9 mouse cellular contexts compared by ENCODE assay signal in genomic region chr2:101882998-101883397, GRCm38 (mm10). TPM values are rescaled to one million over a fixed set of nuclear protein-coding genes. Genes with fewer than 3 reads are reported as not detected.
DNase-seq lines count a peak whose midpoint lies in the region; ATAC-seq and TF ChIP-seq lines count a peak whose summit lies in the region.
"Had no signal": no experiment of that assay in that cellular context is flagged by ENCODE, and none has a peak within 500 bp of the region (broad histone marks: within the 10 kb centered on the region; RNA-seq: fewer than 3 reads in every experiment).

Gene Prr5l (minus strand): TSS chr2:101883027.

- no peaks in the 10 kb centered on the region for H3K36me3 ChIP-seq in forebrain, embryonic 10.5 days (replicated peaks)
- H3K36me3 ChIP-seq in forebrain, embryonic 16.5 days (ENCODE audit: control insufficient read depth, insufficient read depth): no peaks in the 10 kb centered on the region
- H3K36me3 ChIP-seq in testis, adult 2 months (ENCODE audit: control insufficient read depth, insufficient read depth, low read length): no peaks in the 10 kb centered on the region
- H3K36me3 ChIP-seq: liver, embryonic 12.5 days had no signal

- H3K9me3 ChIP-seq in forebrain, embryonic 10.5 days: no peaks in the 10 kb centered on the region
- no peaks in the 10 kb centered on the region for H3K9me3 ChIP-seq in forebrain, embryonic 16.5 days (ENCODE audit: control insufficient read depth, low read length)
- H3K9me3 ChIP-seq: liver, embryonic 12.5 days had no signal

- WGBS in forebrain, embryonic 10.5 days: 60% methylated on average over 3 of the region's 3 CpGs
- WGBS in forebrain, embryonic 16.5 days: 51% methylated on average over 3 of the region's 3 CpGs

- no peak within 1 kb of the TSS for H3K4me2 ChIP-seq in forebrain, embryonic 16.5 days (ENCODE audit: low read length)
- H3K4me2 ChIP-seq: liver, embryonic 12.5 days had no signal

- peaks cover 10% of the 10 kb centered on the region; the same call in 1 of the 2 replicates for H3K27me3 ChIP-seq in forebrain, embryonic 10.5 days (ENCODE audit: poor library complexity, severe bottlenecking)
- no peaks in the 10 kb centered on the region for H3K27me3 ChIP-seq in forebrain, embryonic 16.5 days (replicated peaks; ENCODE audit: control insufficient read depth, insufficient read depth, low read length)
- H3K27me3 ChIP-seq in testis, adult 2 months (ENCODE audit: control insufficient read depth, insufficient read depth, low read length): no peaks in the 10 kb centered on the region

- TF ChIP-seq CTCF in testis, adult 2 months (IDR thresholded peaks at IDR 0.05; ENCODE audit: control insufficient read depth, insufficient read depth, insufficient replicate concordance, low read depth, low read length): no peak

- TF ChIP-seq POLR2A in testis, adult 2 months (IDR thresholded peaks at IDR 0.05; ENCODE audit: control insufficient read depth, low read depth, low read length): no peak

- no peak within 1 kb of the TSS for H3K27ac ChIP-seq in forebrain, embryonic 10.5 days
- H3K27ac ChIP-seq in forebrain, embryonic 16.5 days (ENCODE audit: low read length): no peak within 1 kb of the TSS
- H3K27ac ChIP-seq in testis, adult 2 months (ENCODE audit: control insufficient read depth, insufficient read depth, low read depth, low read length): 0 out of 2 replicates have a peak within 1 kb of the TSS, but pooled peaks have one; percentile 39
- H3K27ac ChIP-seq: liver, embryonic 12.5 days had no signal

- no peak within 1 kb of the TSS for H3K4me3 ChIP-seq in forebrain, embryonic 10.5 days
- H3K4me3 ChIP-seq in forebrain, embryonic 16.5 days (replicated peaks; ENCODE audit: low read length): no peak within 1 kb of the TSS
- H3K4me3 ChIP-seq in testis, adult 2 months (ENCODE audit: control insufficient read depth, low read depth, low read length): no peak within 1 kb of the TSS
- H3K4me3 ChIP-seq: liver, embryonic 12.5 days had no signal

- DNase-seq in forebrain, embryonic 10.5 days (ENCODE audit: extremely low spot score, low spot score): no peak
- DNase-seq in layer of hippocampus, adult 9-11 months: peak; percentile 77
- DNase-seq in layer of hippocampus, postnatal 36 days: no peak
- DNase-seq in testis, postnatal 10 days (ENCODE audit: low spot score): no peak
- peak; percentile 60 for DNase-seq in telencephalon, adult 2 months (ENCODE audit: low read depth, low spot score)
- no peak for DNase-seq in thymus, adult 18-20 months

- H3K4me1 ChIP-seq in forebrain, embryonic 10.5 days: peaks cover 15% of the 10 kb centered on the region
- peaks cover 11% of the 10 kb centered on the region for H3K4me1 ChIP-seq in forebrain, embryonic 16.5 days (replicated peaks; ENCODE audit: control insufficient read depth, insufficient read depth, low read length)
- peaks cover 4% of the 10 kb centered on the region for H3K4me1 ChIP-seq in testis, adult 2 months (ENCODE audit: control insufficient read depth, insufficient read depth, low read length)

- ATAC-seq in forebrain, embryonic 16.5 days: no peak
- ATAC-seq: liver, embryonic 12.5 days had no signal

- no peak within 1 kb of the TSS for H3K9ac ChIP-seq in forebrain, embryonic 16.5 days (replicated peaks; ENCODE audit: low read depth, low read length)
- H3K9ac ChIP-seq: liver, embryonic 12.5 days had no signal

RNA-seq across cellular contexts. Expression of gene Prr5l, which starts in this region (rescaled TPM):
- polyA plus RNA-seq in forebrain, embryonic 10.5 days (2016; fragmentation: Nextera tagmentation; extraction: Ambion mirVana): 24.4 and 25.4 TPM in 2 replicates
- polyA plus RNA-seq in forebrain, embryonic 16.5 days (2015; fragmentation: Nextera tagmentation; extraction: Ambion mirVana): 5.5 and 6.6 TPM in 2 replicates
- total RNA-seq in layer of hippocampus, postnatal 36 days (2021): 10 to 100 TPM in 1 of 2 experiments, 1 to 10 TPM in 1; 8.6 to 10.7 TPM
- polyA plus RNA-seq in testis, adult 2 months (2012; rRNA removed): 1.1 and 1.3 TPM in 2 replicates

Comparison
In these comparisons a context has a peak if more than half of its experiments do, and no peak if none do; other contexts are left out.
1. DNase-seq: peak in layer of hippocampus, adult 9-11 months (single experiment) and telencephalon, adult 2 months (single experiment); none in forebrain, embryonic 10.5 days (single experiment), layer of hippocampus, postnatal 36 days (0 of 2), testis, postnatal 10 days (single experiment) and thymus, adult 18-20 months (0 of 2).